13 mouse cellular contexts compared by ENCODE assay signal in genomic region chr7:100919006-100919808, GRCm38 (mm10). TPM values are rescaled to one million over a fixed set of nuclear protein-coding genes. Genes with fewer than 3 reads are reported as not detected.
DNase-seq lines count a peak whose midpoint lies in the region; ATAC-seq and TF ChIP-seq lines count a peak whose summit lies in the region.
"Had no signal": no experiment of that assay in that cellular context is flagged by ENCODE, and none has a peak within 500 bp of the region (broad histone marks: within the 10 kb centered on the region; RNA-seq: fewer than 3 reads in every experiment).

No protein-coding gene starts in this region.

- TF ChIP-seq CTCF in E14TG2a.4 (conservative IDR thresholded peaks at IDR 0.05; ENCODE audit: low read length) = no peak

- DNase-seq in hindbrain, embryonic 11.5 days (ENCODE audit: low spot score) = peak; percentile 17
- DNase-seq in hindbrain, embryonic 14.5 days (ENCODE audit: low spot score) = no peak
- DNase-seq in embryonic facial prominence, embryonic 10.5 days (ENCODE audit: low spot score) = no peak
- no peak for DNase-seq in embryo, embryonic 9.5 days (ENCODE audit: extremely low spot score)
- DNase-seq in spleen, adult 12 weeks (ENCODE audit: low spot score) = no peak
- no peak for DNase-seq in layer of hippocampus, postnatal 36 days
- DNase-seq: cerebellum, postnatal 14 days; gastrocnemius, postnatal 10 days; right cerebral cortex, postnatal 14 days had no signal

- H3K4me2 ChIP-seq in hindbrain, embryonic 11.5 days (replicated peaks; ENCODE audit: low read depth, low read length) = no peak overlapping the region
- no peak overlapping the region for H3K4me2 ChIP-seq in hindbrain, embryonic 14.5 days (replicated peaks)
- peak overlapping the region; percentile 39 for H3K4me2 ChIP-seq in limb, embryonic 12.5 days

- H3K9ac ChIP-seq in hindbrain, embryonic 11.5 days (ENCODE audit: low read depth, low read length) = no peak overlapping the region
- H3K9ac ChIP-seq in hindbrain, embryonic 14.5 days = no peak overlapping the region
- H3K9ac ChIP-seq in limb, embryonic 12.5 days (replicated peaks) = no peak overlapping the region; the same call in 1 of the 2 replicates

- H3K27ac ChIP-seq in hindbrain, embryonic 11.5 days (ENCODE audit: low read depth, low read length) = peak overlapping the region; percentile 62
- H3K27ac ChIP-seq in hindbrain, embryonic 14.5 days = no peak overlapping the region
- peak overlapping the region; percentile 82 for H3K27ac ChIP-seq in embryonic facial prominence, embryonic 10.5 days (replicated peaks)
- peak overlapping the region; percentile 85 for H3K27ac ChIP-seq in limb, embryonic 12.5 days

- H3K9me3 ChIP-seq in hindbrain, embryonic 11.5 days (ENCODE audit: control insufficient read depth, low read length) = no peaks in the 10 kb centered on the region
- H3K9me3 ChIP-seq in hindbrain, embryonic 14.5 days (ENCODE audit: control insufficient read depth, low read length) = no peaks in the 10 kb centered on the region
- no peaks in the 10 kb centered on the region for H3K9me3 ChIP-seq in E14TG2a.4 (ENCODE audit: low read length)
- H3K9me3 ChIP-seq in embryonic facial prominence, embryonic 10.5 days = no peaks in the 10 kb centered on the region
- H3K9me3 ChIP-seq in limb, embryonic 12.5 days = no peaks in the 10 kb centered on the region
- H3K9me3 ChIP-seq: G1E had no signal

- no peaks in the 10 kb centered on the region for H3K27me3 ChIP-seq in hindbrain, embryonic 11.5 days (ENCODE audit: control insufficient read depth, insufficient read depth, low read length)
- H3K27me3 ChIP-seq in hindbrain, embryonic 14.5 days (ENCODE audit: control insufficient read depth, insufficient read depth, low read length) = no peaks in the 10 kb centered on the region
- no peaks in the 10 kb centered on the region for H3K27me3 ChIP-seq in E14TG2a.4 (ENCODE audit: insufficient read depth, low read length)
- no peaks in the 10 kb centered on the region for H3K27me3 ChIP-seq in embryonic facial prominence, embryonic 10.5 days (replicated peaks; ENCODE audit: low read depth, poor library complexity, severe bottlenecking)
- no peaks in the 10 kb centered on the region for H3K27me3 ChIP-seq in limb, embryonic 12.5 days

- H3K4me1 ChIP-seq in hindbrain, embryonic 11.5 days (replicated peaks; ENCODE audit: control insufficient read depth, insufficient read depth, low read length) = peaks cover 8% of the 10 kb centered on the region
- peaks cover 13% of the 10 kb centered on the region for H3K4me1 ChIP-seq in hindbrain, embryonic 14.5 days (replicated peaks; ENCODE audit: control insufficient read depth, insufficient read depth, low read length)
- peaks cover 68% of the 10 kb centered on the region for H3K4me1 ChIP-seq in E14TG2a.4 (replicated peaks; ENCODE audit: low read depth, low read length)
- peaks cover 98% of the 10 kb centered on the region for H3K4me1 ChIP-seq in embryonic facial prominence, embryonic 10.5 days
- peaks cover 85% of the 10 kb centered on the region for H3K4me1 ChIP-seq in limb, embryonic 12.5 days (replicated peaks)

- H3K4me3 ChIP-seq in hindbrain, embryonic 11.5 days (ENCODE audit: low read depth, low read length) = no peak overlapping the region
- H3K4me3 ChIP-seq in hindbrain, embryonic 14.5 days (replicated peaks; ENCODE audit: low read length) = no peak overlapping the region
- H3K4me3 ChIP-seq in E14TG2a.4 (replicated peaks; ENCODE audit: low read length) = peak overlapping the region; percentile 57; the same call in 1 of the 2 replicates
- peak overlapping the region; percentile 35 for H3K4me3 ChIP-seq in embryonic facial prominence, embryonic 10.5 days
- no peak overlapping the region for H3K4me3 ChIP-seq in limb, embryonic 12.5 days (replicated peaks)
- H3K4me3 ChIP-seq: left cerebral cortex, adult 2 months had no signal

- 37% methylated on average over 7 of the region's 7 CpGs for WGBS in hindbrain, embryonic 11.5 days
- WGBS in hindbrain, embryonic 14.5 days = 50% methylated on average over 7 of the region's 7 CpGs
- WGBS in embryonic facial prominence, embryonic 10.5 days = 31% methylated on average over 7 of the region's 7 CpGs
- WGBS in limb, embryonic 12.5 days = 31% methylated on average over 7 of the region's 7 CpGs

- no peak for ATAC-seq in hindbrain, embryonic 11.5 days (ENCODE audit: low FRiP score)
- no peak for ATAC-seq in hindbrain, embryonic 14.5 days (ENCODE audit: low FRiP score)
- no peak for ATAC-seq in limb, embryonic 12.5 days (ENCODE audit: insufficient number of reproducible peaks, insufficient read depth, low FRiP score, low TSS enrichment, low read depth)

- H3K36me3 ChIP-seq in hindbrain, embryonic 11.5 days (ENCODE audit: control insufficient read depth, insufficient read depth, low read length) = no peaks in the 10 kb centered on the region
- H3K36me3 ChIP-seq in hindbrain, embryonic 14.5 days (replicated peaks; ENCODE audit: control insufficient read depth, insufficient read depth) = no peaks in the 10 kb centered on the region
- peaks cover 57% of the 10 kb centered on the region for H3K36me3 ChIP-seq in E14TG2a.4 (ENCODE audit: insufficient read depth, low read length)
- peaks cover 95% of the 10 kb centered on the region for H3K36me3 ChIP-seq in embryonic facial prominence, embryonic 10.5 days (replicated peaks)
- H3K36me3 ChIP-seq in limb, embryonic 12.5 days = peaks cover 78% of the 10 kb centered on the region
- H3K36me3 ChIP-seq: G1E had no signal

RNA-seq across cellular contexts. Expression of gene Arhgef17, which starts 12.7 kb away (rescaled TPM):
- polyA plus RNA-seq in hindbrain, embryonic 11.5 days (2014; fragmentation: Nextera tagmentation; extraction: Ambion mirVana) = 6.3 and 8.3 TPM in 2 replicates
- 15.5 and 19.5 TPM in 2 replicates for polyA plus RNA-seq in hindbrain, embryonic 14.5 days (2014; fragmentation: Nextera tagmentation; extraction: Ambion mirVana)
- 9.3 and 9.8 TPM in 2 replicates for polyA plus RNA-seq in embryonic facial prominence, embryonic 10.5 days (2016; fragmentation: Nextera tagmentation; extraction: Ambion mirVana)
- 8.3 and 11.1 TPM in 2 replicates for polyA plus RNA-seq in limb, embryonic 12.5 days (2016; fragmentation: Nextera tagmentation; extraction: Ambion mirVana)
- total RNA-seq in layer of hippocampus, postnatal 36 days (2021) = 100 to 1,000 TPM; 152 to 158 TPM

RNA-seq across cellular contexts. Expression of gene P2ry6, which starts 55.2 kb away (rescaled TPM):
- polyA plus RNA-seq in hindbrain, embryonic 11.5 days (2014; fragmentation: Nextera tagmentation; extraction: Ambion mirVana) = 3.1 and 3.3 TPM in 2 replicates
- polyA plus RNA-seq in hindbrain, embryonic 14.5 days (2014; fragmentation: Nextera tagmentation; extraction: Ambion mirVana) = 2.6 and 3.5 TPM in 2 replicates
- 1.8 and 3.0 TPM in 2 replicates for polyA plus RNA-seq in embryonic facial prominence, embryonic 10.5 days (2016; fragmentation: Nextera tagmentation; extraction: Ambion mirVana)
- 2.0 and 3.0 TPM in 2 replicates for polyA plus RNA-seq in limb, embryonic 12.5 days (2016; fragmentation: Nextera tagmentation; extraction: Ambion mirVana)
- total RNA-seq in layer of hippocampus, postnatal 36 days (2021) = 1 to 10 TPM; 3.2 to 3.5 TPM

RNA-seq across cellular contexts. Expression of gene Relt, which starts 56.0 kb away (rescaled TPM):
- polyA plus RNA-seq in hindbrain, embryonic 11.5 days (2014; fragmentation: Nextera tagmentation; extraction: Ambion mirVana) = 1.4 and 2.0 TPM in 2 replicates
- polyA plus RNA-seq in hindbrain, embryonic 14.5 days (2014; fragmentation: Nextera tagmentation; extraction: Ambion mirVana) = 4.3 and 5.0 TPM in 2 replicates
- polyA plus RNA-seq in embryonic facial prominence, embryonic 10.5 days (2016; fragmentation: Nextera tagmentation; extraction: Ambion mirVana) = 4.8 and 5.2 TPM in 2 replicates
- 3.5 and 5.8 TPM in 2 replicates for polyA plus RNA-seq in limb, embryonic 12.5 days (2016; fragmentation: Nextera tagmentation; extraction: Ambion mirVana)
- total RNA-seq in layer of hippocampus, postnatal 36 days (2021) = 10 to 100 TPM; 11.5 to 11.8 TPM

Comparison
In these comparisons a context has a peak if more than half of its experiments do, and no peak if none do; other contexts are left out.
1. H3K4me3 ChIP-seq: peak in E14TG2a.4 (single experiment) and embryonic facial prominence, embryonic 10.5 days (single experiment); none in hindbrain, embryonic 11.5 days (single experiment), hindbrain, embryonic 14.5 days (single experiment) and limb, embryonic 12.5 days (single experiment).